Mouse (Mus musculus): ENCODE results near the gene Hsd3b6. TPM values are rescaled to one million over a fixed set of nuclear protein-coding genes. Genes with fewer than 3 reads are reported as not detected.

Gene Hsd3b6
- polyA plus RNA-seq (2014; fragmentation: Nextera tagmentation; extraction: Ambion mirVana): 3.2 and 3.3 TPM in 2 replicates

GRCm38 (mm10) chr3:98814101-98814670 is at the start of gene Hsd3b6:
Gene Hsd3b6 (minus strand): TSS chr3:98814443.
- Histone ChIP-seq H3K9me3 (ENCODE audit: low read depth, low read length) (no peaks in the 10 kb centered on the region), H3K9ac (no peak within 1 kb of the TSS), H3K4me2 (no peak within 1 kb of the TSS), H3K4me1 (ENCODE audit: insufficient read depth) (no peaks in the 10 kb centered on the region), H3K4me3 (ENCODE audit: low read depth, low read length) (no peak within 1 kb of the TSS), H3K27me3 (ENCODE audit: insufficient read depth, low read length) (no peaks in the 10 kb centered on the region), H3K36me3 (ENCODE audit: insufficient read depth) (no peaks in the 10 kb centered on the region), H3K27ac (ENCODE audit: low read depth) (no peak within 1 kb of the TSS)
- ATAC-seq (ENCODE audit: insufficient read depth) (no peak), DNase-seq (no peak)
- 56% methylated on average over 6 of the region's 6 CpGs for WGBS
- no peak for TF ChIP-seq CTCF (IDR thresholded peaks at IDR 0.05; ENCODE audit: low read depth)

- Histone ChIP-seq H3K4me3 (ENCODE audit: low read depth, low read length) (no peak overlapping the region), H3K9ac (no peak overlapping the region), H3K27ac (ENCODE audit: low read depth) (no peak overlapping the region), H3K36me3 (ENCODE audit: insufficient read depth) (no peaks in the 10 kb centered on the region), H3K4me2 (no peak overlapping the region), H3K27me3 (ENCODE audit: insufficient read depth, low read length) (no peaks in the 10 kb centered on the region), H3K4me1 (ENCODE audit: insufficient read depth) (no peaks in the 10 kb centered on the region), H3K9me3 (ENCODE audit: low read depth, low read length) (no peaks in the 10 kb centered on the region)
- DNase-seq: no peak
- WGBS: 86% methylated on average over 1 of the region's 1 CpGs
- TF ChIP-seq CTCF (IDR thresholded peaks at IDR 0.05; ENCODE audit: low read depth): no peak
- ATAC-seq (ENCODE audit: insufficient read depth): no peak
These were observed 48.6 kb upstream of the Hsd3b6 start for GRCm38 (mm10) chr3:98862800-98863199.

GRCm38 (mm10) chr3:98859576-98859975 is 45.3 kb upstream of the Hsd3b6 start, which contains the start of gene Hsd3b1:
Gene Hsd3b1 (minus strand): TSS chr3:98859794.
- Histone ChIP-seq H3K9me3 (ENCODE audit: low read depth, low read length) (no peaks in the 10 kb centered on the region), H3K4me1 (ENCODE audit: insufficient read depth) (no peaks in the 10 kb centered on the region), H3K9ac (no peak within 1 kb of the TSS), H3K36me3 (ENCODE audit: insufficient read depth) (no peaks in the 10 kb centered on the region), H3K27me3 (ENCODE audit: insufficient read depth, low read length) (no peaks in the 10 kb centered on the region), H3K27ac (ENCODE audit: low read depth) (no peak within 1 kb of the TSS), H3K4me2 (no peak within 1 kb of the TSS), H3K4me3 (ENCODE audit: low read depth, low read length) (no peak within 1 kb of the TSS)
- 79% methylated on average over 3 of the region's 3 CpGs for WGBS
- no peak for TF ChIP-seq CTCF (IDR thresholded peaks at IDR 0.05; ENCODE audit: low read depth)
- DNase-seq (no peak), ATAC-seq (ENCODE audit: insufficient read depth) (no peak)

GRCm38 (mm10) chr3:98858051-98858450 is 43.8 kb upstream of the Hsd3b6 start:
- Histone ChIP-seq H3K4me2 (no peak overlapping the region), H3K9me3 (ENCODE audit: low read depth, low read length) (no peaks in the 10 kb centered on the region), H3K27me3 (ENCODE audit: insufficient read depth, low read length) (no peaks in the 10 kb centered on the region), H3K4me1 (ENCODE audit: insufficient read depth) (no peaks in the 10 kb centered on the region), H3K27ac (ENCODE audit: low read depth) (no peak overlapping the region), H3K9ac (no peak overlapping the region), H3K36me3 (ENCODE audit: insufficient read depth) (no peaks in the 10 kb centered on the region), H3K4me3 (ENCODE audit: low read depth, low read length) (no peak overlapping the region)
- WGBS: 44% methylated on average over 2 of the region's 2 CpGs
- DNase-seq (no peak), ATAC-seq (ENCODE audit: insufficient read depth) (no peak)
- TF ChIP-seq CTCF (IDR thresholded peaks at IDR 0.05; ENCODE audit: low read depth): no peak

GRCm38 (mm10) chr3:98856892-98857291 is 42.6 kb upstream of the Hsd3b6 start:
- H3K4me2 ChIP-seq: no peak overlapping the region

GRCm38 (mm10) chr3:98855160-98855559 is 40.9 kb upstream of the Hsd3b6 start:
- H3K4me1 ChIP-seq (ENCODE audit: insufficient read depth): no peaks in the 10 kb centered on the region
- no peaks in the 10 kb centered on the region for H3K27me3 ChIP-seq (ENCODE audit: insufficient read depth, low read length)
- no peak overlapping the region for H3K9ac ChIP-seq
- no peak overlapping the region for H3K27ac ChIP-seq (ENCODE audit: low read depth)
- DNase-seq: no peak
- H3K9me3 ChIP-seq (ENCODE audit: low read depth, low read length): no peaks in the 10 kb centered on the region
- TF ChIP-seq CTCF (IDR thresholded peaks at IDR 0.05; ENCODE audit: low read depth): no peak
- no peaks in the 10 kb centered on the region for H3K36me3 ChIP-seq (ENCODE audit: insufficient read depth)
- H3K4me2 ChIP-seq: no peak overlapping the region
- no peak overlapping the region for H3K4me3 ChIP-seq (ENCODE audit: low read depth, low read length)
- peak; percentile 41; the same call in 1 of the 2 replicates for ATAC-seq (ENCODE audit: insufficient read depth)
- 55% methylated on average over 3 of the region's 3 CpGs for WGBS

More at GRCm38 (mm10) chr3:98856892-98857291, 42.6 kb upstream of the Hsd3b6 start:
- Histone ChIP-seq H3K27ac (ENCODE audit: low read depth) (no peak overlapping the region), H3K4me3 (ENCODE audit: low read depth, low read length) (no peak overlapping the region), H3K4me1 (ENCODE audit: insufficient read depth) (no peaks in the 10 kb centered on the region), H3K36me3 (ENCODE audit: insufficient read depth) (no peaks in the 10 kb centered on the region), H3K27me3 (ENCODE audit: insufficient read depth, low read length) (no peaks in the 10 kb centered on the region), H3K9ac (no peak overlapping the region), H3K9me3 (ENCODE audit: low read depth, low read length) (no peaks in the 10 kb centered on the region)
- DNase-seq (no peak), ATAC-seq (ENCODE audit: insufficient read depth) (no peak)
- TF ChIP-seq CTCF (IDR thresholded peaks at IDR 0.05; ENCODE audit: low read depth): no peak
- WGBS: 29% methylated on average over 1 of the region's 1 CpGs

- TF ChIP-seq CTCF (IDR thresholded peaks at IDR 0.05; ENCODE audit: low read depth): no peak
- Histone ChIP-seq H3K4me3 (ENCODE audit: low read depth, low read length) (no peak overlapping the region), H3K9ac (no peak overlapping the region), H3K4me2 (no peak overlapping the region), H3K36me3 (ENCODE audit: insufficient read depth) (no peaks in the 10 kb centered on the region), H3K27ac (ENCODE audit: low read depth) (no peak overlapping the region), H3K4me1 (ENCODE audit: insufficient read depth) (no peaks in the 10 kb centered on the region), H3K27me3 (ENCODE audit: insufficient read depth, low read length) (no peaks in the 10 kb centered on the region), H3K9me3 (ENCODE audit: low read depth, low read length) (no peaks in the 10 kb centered on the region)
- DNase-seq (no peak), ATAC-seq (ENCODE audit: insufficient read depth) (no peak)
- WGBS: 24% methylated on average over 1 of the region's 1 CpGs
These were observed 39.4 kb upstream of the Hsd3b6 start for GRCm38 (mm10) chr3:98853685-98854084.

All from lung, embryonic 14.5 days (tissue).